Mouse (Mus musculus): Measurements from ENCODE around the gene Rnaseh2b. TPM values are rescaled to one million over a fixed set of nuclear protein-coding genes. Genes with fewer than 3 reads are reported as not detected.
A peak's percentile ranks its signal among the peaks of the same experiment; 100 is the strongest.

Rnaseh2b gene
- polyA plus RNA-seq, 1 experiment from 2014 or later, result 79.2 TPM

DNA sequence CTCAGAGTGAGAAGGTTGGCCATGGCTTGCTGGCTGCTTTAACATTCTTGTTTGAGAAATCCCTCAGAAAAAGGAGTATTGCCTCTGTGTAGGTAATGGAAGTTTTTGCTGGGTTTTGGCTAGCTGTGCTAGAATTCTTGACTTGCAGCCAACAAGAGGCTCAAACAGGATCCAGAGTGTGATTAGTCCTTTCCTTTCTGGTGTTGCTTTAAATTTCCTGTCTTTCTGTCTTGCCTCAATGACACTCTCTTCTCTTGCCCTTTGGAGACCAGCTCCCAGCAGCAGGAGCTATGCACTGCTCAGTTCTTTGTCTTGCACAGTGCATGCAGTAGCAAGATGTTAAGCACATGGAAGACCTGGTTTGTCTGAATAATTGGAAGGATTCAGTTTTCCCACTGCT, 83.3 kb downstream of the Rnaseh2b start:
- Histone ChIP-seq H3K4me3 (ENCODE audit: low read depth, low read length) (no peak overlapping the region), H3K9me3 (ENCODE audit: low read depth, low read length) (no peaks in the 10 kb centered on the region), H3K27me3 (ENCODE audit: insufficient read depth, low read length) (no peaks in the 10 kb centered on the region), H3K9ac (no peak overlapping the region), H3K4me1 (ENCODE audit: insufficient read depth) (peaks cover 18% of the 10 kb centered on the region; the same call in 1 of the 2 replicates), H3K4me2 (no peak overlapping the region), H3K27ac (ENCODE audit: low read depth) (peak overlapping the region; percentile 69), H3K36me3 (ENCODE audit: insufficient read depth) (0 out of 2 replicates have a peak, but pooled peaks cover 1% of the 10 kb centered on the region)
- peak; percentile 87 for DNase-seq
- ATAC-seq (ENCODE audit: insufficient read depth), result peak; percentile 87
- no peak for TF ChIP-seq CTCF (IDR thresholded peaks at IDR 0.05; ENCODE audit: low read depth)

DNA sequence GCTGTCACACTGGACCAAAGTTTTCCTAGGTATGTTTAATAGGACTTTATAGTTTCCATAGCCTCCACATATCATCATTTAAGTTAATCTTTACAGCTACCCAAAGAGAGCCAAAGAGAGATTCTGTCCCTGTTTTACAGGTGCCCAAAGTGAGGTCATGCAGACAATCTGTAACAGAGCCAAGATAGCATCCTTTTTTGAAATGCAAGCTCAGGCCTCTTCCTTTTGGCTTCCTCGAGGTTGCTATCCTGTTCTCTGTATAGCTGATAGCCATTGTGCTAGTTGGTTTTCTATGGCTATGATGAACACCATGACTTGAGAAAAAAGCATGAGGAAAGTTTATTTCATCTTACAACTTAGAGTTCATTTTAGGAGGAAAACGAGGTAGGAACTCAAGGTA, 83.7 kb downstream of the Rnaseh2b start:
- ATAC-seq (ENCODE audit: insufficient read depth) (no peak), DNase-seq (no peak)
- Histone ChIP-seq H3K4me2 (no peak overlapping the region), H3K27me3 (ENCODE audit: insufficient read depth, low read length) (no peaks in the 10 kb centered on the region), H3K27ac (ENCODE audit: low read depth) (peak overlapping the region; percentile 69), H3K36me3 (ENCODE audit: insufficient read depth) (no peaks in the 10 kb centered on the region), H3K9me3 (ENCODE audit: low read depth, low read length) (no peaks in the 10 kb centered on the region), H3K4me3 (ENCODE audit: low read depth, low read length) (no peak overlapping the region), H3K9ac (no peak overlapping the region), H3K4me1 (ENCODE audit: insufficient read depth) (peaks cover 17% of the 10 kb centered on the region; the same call in 1 of the 2 replicates)
- no peak for TF ChIP-seq CTCF (IDR thresholded peaks at IDR 0.05; ENCODE audit: low read depth)
- WGBS, result 65% methylated on average over 2 of the region's 2 CpGs

DNA sequence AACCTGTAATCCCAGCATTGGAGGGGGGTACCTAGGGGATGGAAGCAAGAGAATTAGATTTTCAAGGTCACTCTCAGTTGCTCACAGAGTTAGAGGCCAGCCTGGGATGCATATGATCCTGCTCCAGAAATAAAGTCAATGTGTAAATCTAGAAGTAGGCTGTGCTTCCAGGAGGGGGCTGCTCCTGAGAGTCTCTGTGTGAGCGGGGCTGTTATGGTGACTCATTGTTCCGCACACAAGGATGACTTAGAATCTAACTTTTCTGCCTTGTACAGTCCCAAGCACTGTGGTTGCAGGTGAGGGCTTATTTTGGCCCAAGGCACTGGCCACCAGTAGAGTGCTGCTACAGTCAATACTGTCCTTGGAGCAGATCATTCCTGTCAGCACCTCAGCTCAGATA, 87.0 kb downstream of the Rnaseh2b start:
- ATAC-seq (ENCODE audit: insufficient read depth) (no peak), DNase-seq (no peak)
- no peak overlapping the region for H3K9ac ChIP-seq
- H3K9me3 ChIP-seq (ENCODE audit: low read depth, low read length), result no peaks in the 10 kb centered on the region
- H3K4me1 ChIP-seq (ENCODE audit: insufficient read depth), result peaks cover 12% of the 10 kb centered on the region; the same call in 1 of the 2 replicates
- H3K4me2 ChIP-seq, result no peak overlapping the region
- no peak for TF ChIP-seq CTCF (IDR thresholded peaks at IDR 0.05; ENCODE audit: low read depth)
- 92% methylated on average over 2 of the region's 2 CpGs for WGBS
- no peaks in the 10 kb centered on the region for H3K36me3 ChIP-seq (ENCODE audit: insufficient read depth)
- no peak overlapping the region for H3K27ac ChIP-seq (ENCODE audit: low read depth)
- no peaks in the 10 kb centered on the region for H3K27me3 ChIP-seq (ENCODE audit: insufficient read depth, low read length)
- H3K4me3 ChIP-seq (ENCODE audit: low read depth, low read length), result no peak overlapping the region

DNA sequence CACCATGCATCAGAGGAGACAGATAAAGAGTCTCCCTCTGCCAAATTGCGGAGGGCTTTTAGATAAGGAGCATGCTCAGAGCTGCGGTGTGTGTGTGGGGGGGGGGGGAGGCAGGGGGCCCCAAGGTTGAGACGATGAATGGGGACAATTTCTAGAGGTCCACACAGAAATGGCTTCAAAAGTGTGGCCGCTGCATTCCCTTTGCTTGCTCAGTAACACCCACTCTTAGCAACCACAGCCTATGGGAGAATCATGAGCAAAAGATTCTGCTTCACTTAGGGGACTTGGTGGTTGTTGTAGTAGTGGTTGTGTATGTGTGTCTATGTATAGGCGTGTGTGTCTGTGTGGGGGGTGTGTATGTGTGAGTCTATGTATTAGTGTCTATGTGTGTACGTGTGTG, 88.2 kb downstream of the Rnaseh2b start:
- Histone ChIP-seq H3K36me3 (ENCODE audit: insufficient read depth) (no peaks in the 10 kb centered on the region), H3K4me3 (ENCODE audit: low read depth, low read length) (no peak overlapping the region), H3K27ac (ENCODE audit: low read depth) (no peak overlapping the region), H3K9me3 (ENCODE audit: low read depth, low read length) (no peaks in the 10 kb centered on the region), H3K27me3 (ENCODE audit: insufficient read depth, low read length) (no peaks in the 10 kb centered on the region), H3K9ac (no peak overlapping the region), H3K4me1 (ENCODE audit: insufficient read depth) (peaks cover 8% of the 10 kb centered on the region; the same call in 1 of the 2 replicates), H3K4me2 (no peak overlapping the region)
- no peak for TF ChIP-seq CTCF (IDR thresholded peaks at IDR 0.05; ENCODE audit: low read depth)
- WGBS, result 68% methylated on average over 6 of the region's 6 CpGs
- DNase-seq, result no peak
- no peak for ATAC-seq (ENCODE audit: insufficient read depth)

DNA sequence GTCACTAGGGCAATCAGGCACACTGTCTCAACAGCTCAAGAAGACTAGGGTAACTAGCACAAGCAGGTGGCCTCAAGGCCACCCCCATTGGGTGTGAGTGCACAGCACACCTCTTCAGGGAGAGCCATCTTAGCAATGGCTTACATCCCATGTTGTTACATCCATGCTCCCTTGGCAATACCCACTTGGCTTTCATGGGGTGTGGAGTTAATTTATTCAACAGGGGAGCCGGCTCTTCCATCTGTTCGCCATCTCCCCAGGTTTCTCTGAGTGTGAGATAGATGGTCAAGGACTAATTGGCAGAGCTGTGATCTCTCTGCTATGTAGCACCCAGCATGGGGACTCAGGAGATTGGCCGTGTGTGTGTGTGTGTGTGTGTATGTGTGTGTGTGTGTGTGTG, 90.7 kb downstream of the Rnaseh2b start:
- no peak overlapping the region for H3K4me2 ChIP-seq
- no peak overlapping the region for H3K4me3 ChIP-seq (ENCODE audit: low read depth, low read length)
- no peak for ATAC-seq (ENCODE audit: insufficient read depth)
- DNase-seq, result no peak
- 85% methylated on average over 2 of the region's 3 CpGs for WGBS
- no peaks in the 10 kb centered on the region for H3K27me3 ChIP-seq (ENCODE audit: insufficient read depth, low read length)
- no peaks in the 10 kb centered on the region for H3K4me1 ChIP-seq (ENCODE audit: insufficient read depth)
- H3K9ac ChIP-seq, result no peak overlapping the region
- no peak for TF ChIP-seq CTCF (IDR thresholded peaks at IDR 0.05; ENCODE audit: low read depth)
- no peaks in the 10 kb centered on the region for H3K36me3 ChIP-seq (ENCODE audit: insufficient read depth)
- no peaks in the 10 kb centered on the region for H3K9me3 ChIP-seq (ENCODE audit: low read depth, low read length)
- no peak overlapping the region for H3K27ac ChIP-seq (ENCODE audit: low read depth)

DNA sequence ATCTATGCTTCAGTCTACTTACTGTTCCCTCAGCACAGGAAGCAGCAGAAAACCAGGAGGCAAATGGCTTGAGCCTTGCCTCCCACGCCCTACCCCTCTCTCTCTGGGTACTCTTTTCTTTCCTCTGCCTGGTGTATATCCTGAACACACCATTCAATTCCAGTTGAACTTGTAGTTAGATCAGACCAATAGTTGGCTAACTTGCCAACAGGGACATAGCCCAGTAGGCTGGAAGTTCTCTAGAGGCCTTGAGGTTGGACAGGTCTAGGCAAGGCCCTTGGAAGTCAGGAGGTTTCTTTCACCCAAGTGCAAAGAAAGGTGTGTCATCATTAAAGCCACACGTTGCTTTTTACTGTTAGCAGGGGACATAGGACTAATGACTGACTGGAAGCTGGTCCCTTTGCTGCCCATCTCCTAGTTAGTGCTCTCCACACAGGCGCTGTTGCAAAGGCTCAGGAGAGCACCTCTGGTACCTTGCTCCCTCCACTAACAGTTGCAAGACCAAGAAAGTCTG, 91.5 kb downstream of the Rnaseh2b start:
- Histone ChIP-seq H3K27me3 (ENCODE audit: insufficient read depth, low read length) (no peaks in the 10 kb centered on the region), H3K9ac (no peak overlapping the region), H3K4me2 (no peak overlapping the region), H3K4me3 (ENCODE audit: low read depth, low read length) (no peak overlapping the region), H3K9me3 (ENCODE audit: low read depth, low read length) (no peaks in the 10 kb centered on the region), H3K27ac (ENCODE audit: low read depth) (no peak overlapping the region), H3K4me1 (ENCODE audit: insufficient read depth) (no peaks in the 10 kb centered on the region), H3K36me3 (ENCODE audit: insufficient read depth) (no peaks in the 10 kb centered on the region)
- no peak for TF ChIP-seq CTCF (IDR thresholded peaks at IDR 0.05; ENCODE audit: low read depth)
- WGBS, result 79% methylated on average over 3 of the region's 3 CpGs
- ATAC-seq (ENCODE audit: insufficient read depth) (no peak), DNase-seq (no peak)

DNA sequence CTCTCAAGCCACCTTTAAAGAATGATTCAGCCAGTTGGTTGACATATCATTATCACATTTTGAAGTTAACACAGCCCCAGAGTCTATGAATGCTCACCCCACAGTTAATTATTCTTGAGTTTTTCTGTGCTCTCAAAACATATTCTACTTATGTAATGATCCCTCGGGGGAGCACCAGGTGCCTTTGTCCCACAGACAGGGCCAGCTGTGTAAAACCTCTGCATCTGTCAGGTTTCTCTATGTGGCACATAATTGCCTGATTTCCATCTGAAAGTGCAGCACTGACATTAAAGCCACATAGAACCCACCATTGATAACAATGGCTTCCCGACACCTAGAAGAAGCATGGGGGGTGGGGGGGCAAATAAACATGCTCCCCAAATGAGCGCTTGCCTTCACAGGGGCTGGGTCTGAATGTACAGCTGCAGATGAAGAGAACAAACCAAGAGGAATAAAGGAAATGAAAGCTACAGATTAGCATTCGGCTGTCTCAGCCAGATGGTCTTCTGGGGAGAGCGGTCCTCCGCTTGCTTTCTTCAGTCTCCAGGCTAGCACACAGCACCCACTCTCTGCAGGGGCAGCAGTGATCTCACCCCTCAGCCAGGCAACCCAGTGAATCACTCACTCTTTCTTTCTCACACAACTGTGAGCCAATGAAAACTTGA, 96.8 kb downstream of the Rnaseh2b start:
- H3K27ac ChIP-seq (ENCODE audit: low read depth), result 0 out of 2 replicates have a peak overlapping the region, but pooled peaks have one; percentile 25
- no peak for TF ChIP-seq CTCF (IDR thresholded peaks at IDR 0.05; ENCODE audit: low read depth)
- ATAC-seq (ENCODE audit: insufficient read depth), result no peak
- 59% methylated on average over 6 of the region's 6 CpGs for WGBS
- no peak overlapping the region for H3K9ac ChIP-seq
- H3K4me1 ChIP-seq (ENCODE audit: insufficient read depth), result peaks cover 5% of the 10 kb centered on the region; the same call in 1 of the 2 replicates
- no peaks in the 10 kb centered on the region for H3K36me3 ChIP-seq (ENCODE audit: insufficient read depth)
- DNase-seq, result no peak
- no peak overlapping the region for H3K4me3 ChIP-seq (ENCODE audit: low read depth, low read length)
- no peaks in the 10 kb centered on the region for H3K9me3 ChIP-seq (ENCODE audit: low read depth, low read length)
- no peaks in the 10 kb centered on the region for H3K27me3 ChIP-seq (ENCODE audit: insufficient read depth, low read length)
- no peak overlapping the region for H3K4me2 ChIP-seq
